Mouse (Mus musculus): Measurements from ENCODE around the gene Slc30a6.

GRCm38 (mm10) chr17:74449776-74450175 lies 54.4 kb downstream of the Slc30a6 start:
- TF ChIP-seq MAX (IDR thresholded peaks at IDR 0.05; ENCODE audit: low read depth) (no peak), POLR2A (IDR thresholded peaks at IDR 0.05; ENCODE audit: insufficient read length, low read depth) (no peak), TCF12 (IDR thresholded peaks at IDR 0.05; ENCODE audit: insufficient read depth, poor library complexity, severe bottlenecking) (no peak), SRF (IDR thresholded peaks at IDR 0.05; ENCODE audit: control insufficient read depth, insufficient read length, low read depth) (no peak), USF1 (IDR thresholded peaks at IDR 0.05; ENCODE audit: low read depth) (no peak), E2F4 (IDR thresholded peaks at IDR 0.05; ENCODE audit: insufficient read depth) (no peak), MYOG (IDR thresholded peaks at IDR 0.05; ENCODE audit: control insufficient read depth in 1 of 3, insufficient read depth in 1 of 3, insufficient read length in 2 of 3, low read depth in 2 of 3) (no peak)
